Mouse (Mus musculus) spleen, postnatal 14 days (tissue): ENCODE results near the gene Adcy1.

Experiments
- DNase-seq, 2 experiments: peaks; one replicate each; pipeline ENCODE4 v3.0.0; 2021 to 2022; ENCODE audit warnings: low spot score in 2 of 2

Gene Adcy1

DNA sequence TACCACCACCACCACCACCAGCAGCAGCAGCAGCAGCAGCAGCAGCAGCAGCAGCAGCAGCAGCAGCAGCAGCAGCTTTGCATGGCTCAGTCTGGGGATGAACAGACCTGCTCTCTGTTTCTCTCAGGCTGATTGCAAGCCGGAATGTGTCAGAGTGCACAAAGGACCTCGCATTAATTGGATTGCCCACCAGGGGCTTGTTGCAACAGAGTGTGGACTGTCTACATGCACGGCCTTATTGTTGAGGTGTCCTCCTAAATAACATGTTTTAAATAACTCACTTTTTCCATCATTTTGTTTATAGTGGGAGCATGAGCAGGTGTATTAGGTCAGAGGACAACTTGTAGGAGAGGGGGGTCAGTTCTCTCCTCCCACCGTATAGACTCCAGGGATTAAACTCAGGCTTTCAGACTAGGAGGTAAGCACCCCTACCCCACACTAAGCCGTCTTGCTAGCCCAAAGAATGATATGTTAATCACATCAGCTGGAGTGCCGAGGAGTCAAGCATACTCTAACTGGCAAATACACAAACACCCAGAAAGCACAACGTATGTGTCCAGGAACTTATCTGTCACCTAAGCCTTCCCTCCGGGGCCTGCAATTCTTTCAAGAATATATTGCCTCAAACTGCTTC, 119.2 kb downstream of the Adcy1 start:
- no peak for DNase-seq

DNA sequence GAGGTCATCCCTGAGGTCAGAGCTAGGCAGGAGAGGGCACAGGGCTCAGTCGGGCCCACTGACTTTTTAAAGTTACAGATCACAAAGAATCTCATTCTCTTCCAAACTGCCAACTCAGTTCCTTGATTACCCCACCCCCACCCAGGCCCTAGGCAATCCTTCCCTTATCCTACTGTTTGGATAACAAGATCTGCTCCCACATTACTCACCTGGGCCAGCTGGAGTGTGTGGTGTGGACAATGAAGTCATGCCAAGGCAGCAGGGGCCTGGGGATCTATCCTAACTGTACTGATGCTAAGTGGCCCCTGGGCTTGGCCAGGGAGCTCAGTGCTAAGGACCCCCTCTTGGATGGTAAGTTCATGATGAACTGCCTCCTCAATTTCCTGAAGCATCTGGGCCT, 121.1 kb downstream of the Adcy1 start:
- DNase-seq: no peak

DNA sequence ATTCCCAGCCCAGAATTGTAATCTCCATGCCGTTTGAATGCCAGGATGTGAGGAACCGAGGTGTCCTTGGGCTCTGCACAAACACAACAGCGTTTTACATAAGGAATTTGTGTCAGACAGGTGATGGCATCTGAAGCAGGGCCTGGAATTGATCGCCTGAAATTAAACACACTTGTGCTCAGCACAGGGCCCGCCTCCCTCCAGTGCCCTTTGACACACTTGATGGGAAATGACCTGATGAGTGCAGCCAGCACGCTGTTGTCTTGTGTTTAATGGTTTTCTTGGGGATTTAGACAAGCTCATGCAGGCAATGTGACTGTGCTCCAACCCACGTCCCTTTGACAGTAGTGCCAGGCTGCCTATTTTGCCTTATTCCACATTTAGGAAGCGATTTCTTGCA, 124.2 kb downstream of the Adcy1 start:
- no peak for DNase-seq

DNA sequence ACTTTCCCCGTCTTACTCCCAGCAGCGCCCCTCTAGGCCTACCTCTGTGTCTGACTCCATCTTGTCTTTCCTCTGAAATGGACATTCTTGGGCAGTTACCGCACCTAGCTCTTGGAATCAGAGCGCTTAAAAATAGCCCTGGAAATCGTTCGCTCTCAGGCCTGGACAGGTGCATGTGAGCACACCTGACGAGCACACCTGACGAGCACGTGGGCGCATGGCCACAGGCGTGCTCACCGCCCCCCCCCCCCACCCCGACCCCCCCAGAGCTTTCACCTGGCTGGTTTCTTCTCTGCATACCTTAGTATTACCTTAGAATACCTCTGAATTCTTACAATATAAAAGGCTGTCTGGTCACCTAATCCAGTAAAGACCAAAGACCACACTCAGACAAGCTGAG, 125.2 kb downstream of the Adcy1 start, which contains the start of gene Gm11985:
Gene Gm11985, minus strand, starts transcription at position 101 of the 400 bp plus-strand sequence.
- no peak for DNase-seq

GRCm38 (mm10) chr11:7192710-7193109, 129.4 kb downstream of the Adcy1 start:
- DNase-seq: no peak

DNA sequence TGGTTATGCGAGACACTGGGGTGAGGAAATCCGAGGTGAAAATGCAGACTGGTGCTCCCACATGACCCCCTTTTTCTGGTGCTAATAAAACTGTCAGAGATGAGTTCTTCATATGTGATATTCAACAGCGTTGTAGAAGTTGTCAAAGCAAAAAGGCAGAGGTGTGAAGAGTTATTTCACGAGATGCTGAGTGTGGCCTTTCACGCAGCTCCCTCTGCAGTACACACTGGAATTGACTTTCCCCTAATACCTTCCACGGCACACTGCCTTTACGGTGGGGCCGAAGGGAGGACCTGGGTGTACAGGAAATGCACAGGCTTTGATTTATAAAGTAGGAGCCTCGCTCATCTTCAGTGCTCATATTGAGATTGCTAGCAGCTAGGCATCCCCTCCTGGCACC, 129.8 kb downstream of the Adcy1 start:
- DNase-seq: no peak

GRCm38 (mm10) chr11:7194432-7195311, 131.4 kb downstream of the Adcy1 start:
- DNase-seq: no peak

GRCm38 (mm10) chr11:7195312-7195685, 132.0 kb downstream of the Adcy1 start:
- no peak for DNase-seq

GRCm38 (mm10) chr11:7197491-7197941, 134.2 kb downstream of the Adcy1 start, which contains the start of gene Igfbp1:
Igfbp1 (plus strand) TSS chr11:7197782.
- DNase-seq: no peak

DNA sequence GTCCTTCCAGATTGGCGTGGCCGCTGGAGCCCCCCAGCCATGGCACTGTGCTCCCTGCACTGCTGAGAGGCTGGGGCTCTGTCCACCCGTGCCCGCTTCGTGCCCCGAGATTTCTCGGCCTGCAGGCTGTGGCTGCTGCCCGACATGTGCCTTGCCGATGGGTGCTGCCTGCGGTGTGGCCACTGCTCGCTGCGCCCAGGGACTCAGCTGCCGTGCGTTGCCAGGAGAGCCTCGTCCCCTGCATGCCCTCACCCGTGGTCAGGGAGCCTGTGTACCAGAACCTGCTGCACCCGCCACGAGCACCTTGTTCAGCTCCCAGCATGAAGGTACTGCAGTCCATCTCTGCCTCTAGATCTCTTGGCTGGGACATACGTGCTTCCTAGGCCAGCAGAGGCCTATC, 134.7 kb downstream of the Adcy1 start:
- DNase-seq: no peak

- DNase-seq: no peak
These were observed 135.4 kb downstream of the Adcy1 start for GRCm38 (mm10) chr11:7198481-7199256.

DNA sequence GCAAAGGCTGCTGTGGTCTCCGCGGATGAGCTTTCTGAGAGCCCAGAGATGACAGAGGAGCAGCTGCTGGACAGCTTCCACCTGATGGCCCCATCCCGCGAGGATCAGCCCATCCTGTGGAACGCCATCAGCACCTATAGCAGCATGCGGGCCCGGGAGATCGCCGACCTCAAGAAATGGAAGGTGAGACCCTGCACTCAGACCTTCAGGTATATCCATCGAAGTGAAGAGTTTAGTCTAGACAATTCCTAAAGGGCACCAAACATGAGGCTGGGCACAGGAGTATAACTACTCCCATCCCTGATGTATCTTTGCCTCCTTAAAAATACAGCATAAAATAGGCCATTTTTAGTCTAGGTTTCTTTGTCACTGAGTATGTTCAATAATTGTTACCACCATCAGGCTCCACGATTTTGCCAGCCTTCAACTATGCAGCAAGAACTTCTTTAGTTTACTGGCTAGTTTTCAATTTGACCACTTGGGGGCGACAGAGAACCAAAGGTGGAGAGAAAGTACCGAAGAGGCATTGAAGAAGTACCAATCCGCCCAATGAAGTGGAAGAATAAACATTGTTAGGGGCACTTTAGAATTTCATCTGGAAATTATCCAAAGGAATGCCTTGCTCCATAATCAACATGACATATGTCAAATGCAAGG, 136.6 kb downstream of the Adcy1 start:
- no peak for DNase-seq

- DNase-seq: no peak
These were observed 137.1 kb downstream of the Adcy1 start for GRCm38 (mm10) chr11:7200393-7200783.

GRCm38 (mm10) chr11:7202206-7202605, 138.9 kb downstream of the Adcy1 start:
- DNase-seq: no peak

- no peak for DNase-seq
These were observed 140.6 kb downstream of the Adcy1 start for GRCm38 (mm10) chr11:7203846-7204245.

DNA sequence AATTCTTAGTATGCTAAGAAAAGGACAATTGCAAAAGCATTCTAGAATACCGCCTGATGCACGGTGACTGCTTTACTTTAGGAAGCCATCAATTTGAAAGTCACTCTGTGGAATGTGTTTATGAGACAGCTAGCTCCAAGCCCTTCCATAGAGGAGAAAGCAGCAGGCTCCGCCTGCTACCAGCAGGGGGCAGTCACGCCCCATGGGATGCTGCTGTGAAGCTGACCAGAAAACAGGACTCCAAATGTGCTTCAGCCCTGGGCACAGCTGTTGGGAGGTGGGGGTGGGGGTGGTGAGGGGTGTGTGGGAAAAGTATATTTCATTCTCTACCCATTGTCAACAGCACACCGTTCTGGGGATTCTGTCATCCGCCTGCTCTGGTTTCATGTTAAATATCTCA, 147.1 kb downstream of the Adcy1 start:
- peak in 1 of 2 experiments; percentile 12 for DNase-seq

- no peak for DNase-seq
These were observed 147.9 kb downstream of the Adcy1 start for GRCm38 (mm10) chr11:7211211-7211610.

DNA sequence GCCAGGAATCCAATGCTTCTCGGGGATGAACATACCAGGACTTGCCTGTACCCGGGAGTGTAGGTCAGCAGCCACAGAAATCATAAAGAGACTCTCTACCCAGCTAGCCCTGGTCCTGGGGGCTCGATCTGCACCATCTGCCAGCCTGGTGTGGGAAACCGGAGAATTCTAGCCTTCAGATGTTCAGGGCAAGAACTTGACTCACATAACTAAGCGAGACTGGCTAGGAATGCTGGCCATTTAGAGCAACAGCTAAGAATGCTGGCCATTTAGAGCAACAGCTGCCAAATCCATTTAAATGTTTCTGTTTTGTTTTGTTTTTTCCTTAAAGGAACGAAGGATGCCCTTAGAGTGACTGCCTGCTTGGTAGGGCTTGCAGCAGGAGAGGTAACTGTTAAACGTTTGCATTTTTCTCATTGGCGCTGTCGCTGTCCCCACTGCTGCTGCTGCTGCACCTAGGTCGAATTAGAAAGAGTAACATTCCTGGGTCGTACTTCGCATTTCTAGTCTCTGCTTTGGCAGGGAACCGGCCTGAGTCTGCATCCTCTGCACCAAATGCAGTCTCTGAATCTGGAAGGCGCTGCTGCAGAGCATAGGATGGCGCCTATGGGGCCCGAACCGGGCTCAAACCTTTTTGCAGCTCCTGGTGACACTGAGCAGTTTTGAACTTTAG, 149.0 kb downstream of the Adcy1 start:
- DNase-seq: no peak

GRCm38 (mm10) chr11:7213161-7213500, 149.8 kb downstream of the Adcy1 start:
- DNase-seq: no peak

GRCm38 (mm10) chr11:7213501-7214341, 150.4 kb downstream of the Adcy1 start, which contains the start of gene Igfbp3:
Igfbp3 (minus strand) TSS chr11:7213923.
- DNase-seq: no peak
